Mouse (Mus musculus) G1E (cell line): ENCODE measurements around the gene Hepacam. TPM values are rescaled to one million over a fixed set of nuclear protein-coding genes. Genes with fewer than 3 reads are reported as not detected.

ENCODE experiments used
- ATAC-seq: 2 replicates; pipeline ENCODE4 v1.8.0; 2016; ENCODE audit warnings: mild to moderate bottlenecking; ENCODE audit not compliant: insufficient number of reproducible peaks, poor library complexity, low FRiP score, severe bottlenecking; ENCODE audit errors: extremely low read depth
- DNase-seq: peaks from one replicate; pipeline ENCODE4 v3.0.0; 2012; ENCODE audit warnings: low spot score
- H3K27me3 ChIP-seq: 2 replicates; pipeline ENCODE4 v1.6.1; 2012; ENCODE audit warnings: mild to moderate bottlenecking, low read length, inconsistent platforms; ENCODE audit not compliant: insufficient read depth
- H3K36me3 ChIP-seq: replicated peaks from 2 replicates; pipeline ENCODE3; 2012; ENCODE audit warnings: mild to moderate bottlenecking, inconsistent platforms
- H3K4me1 ChIP-seq: 2 replicates; pipeline ENCODE4 v1.6.1; 2012; ENCODE audit warnings: low read depth, low read length, inconsistent platforms, mixed read lengths; ENCODE audit not compliant: insufficient read depth
- H3K4me3 ChIP-seq: 2 replicates; pipeline ENCODE4 v1.5.1; 2012; ENCODE audit warnings: low read depth, mild to moderate bottlenecking, inconsistent platforms, low read length, moderate library complexity, mixed read lengths
- H3K9me3 ChIP-seq: replicated peaks from 2 replicates; pipeline ENCODE4 v1.6.1; 2012; ENCODE audit warnings: inconsistent platforms
- CTCF ChIP-seq: IDR thresholded peaks from 2 replicates; pipeline ENCODE4 v1.5.1; 2012; ENCODE audit warnings: low read depth, low read length, inconsistent platforms, mixed read lengths
- GATA1 ChIP-seq: IDR thresholded peaks from 2 replicates; pipeline ENCODE4 v1.6.1; 2012; ENCODE audit warnings: borderline replicate concordance, low read length, inconsistent platforms, mixed read lengths
- GATA2 ChIP-seq: IDR thresholded peaks from 2 replicates; pipeline ENCODE4 v1.6.1; 2012; ENCODE audit warnings: low read depth, low read length, inconsistent platforms, borderline replicate concordance
- POLR2AphosphoS5 ChIP-seq: IDR thresholded peaks from 2 replicates; pipeline ENCODE4 v1.6.1; 2012; ENCODE audit warnings: low read depth, low read length, inconsistent platforms; ENCODE audit not compliant: insufficient replicate concordance
- TAL1 ChIP-seq: conservative IDR thresholded peaks from 2 replicates; pipeline ENCODE4 v1.6.1; 2012; ENCODE audit warnings: low read depth, low read length, inconsistent platforms, mixed read lengths
- polyA plus RNA-seq: library from polyadenylated mRNA; stranded (reverse); fragments of >175 nt; gene quantifications from 2 replicates; pipeline ENCODE4 v1.2.3, GENCODE M21; 2012
- total RNA-seq, 2 experiments: library from RNA; stranded (forward) in 1 of 2; stranded (reverse) in 1 of 2; fragments of 200-1000 nt in 1 of 2; fragments of >200 nt in 1 of 2; fragmentation: Nextera tagmentation in 1 of 2; gene quantifications; 2 replicates each; pipeline ENCODE4 v1.2.3; 2014 to 2017

The Hepacam gene
- total and polyA plus RNA-seq, 3 experiments: not detected

- ATAC-seq (no peak), DNase-seq (no peak)
- no peak overlapping the region for H3K4me3 ChIP-seq
- H3K36me3 ChIP-seq: no peaks in the 10 kb centered on the region
- H3K27me3 ChIP-seq: peaks cover 4% of the 10 kb centered on the region
- H3K9me3 ChIP-seq: no peaks in the 10 kb centered on the region
- H3K4me1 ChIP-seq: no peaks in the 10 kb centered on the region
- TF ChIP-seq GATA2 (no peak), POLR2AphosphoS5 (no peak), CTCF (no peak), TAL1 (no peak), GATA1 (no peak)
Observed at GRCm38 (mm10) chr9:37363551-37363950, 3.6 kb upstream of the Hepacam start.

- TF ChIP-seq POLR2AphosphoS5 (no peak), GATA2 (no peak), TAL1 (no peak)
- no peak for ATAC-seq
- Histone ChIP-seq H3K27me3 (peaks cover 4% of the 10 kb centered on the region), H3K4me1 (no peaks in the 10 kb centered on the region), H3K9me3 (no peaks in the 10 kb centered on the region), H3K4me3 (no peak overlapping the region), H3K36me3 (no peaks in the 10 kb centered on the region)
- DNase-seq: no peak
Observed at GRCm38 (mm10) chr9:37364392-37364791, 2.8 kb upstream of the Hepacam start.

- Histone ChIP-seq H3K9me3 (no peaks in the 10 kb centered on the region), H3K4me1 (no peaks in the 10 kb centered on the region), H3K27me3 (peaks cover 4% of the 10 kb centered on the region), H3K36me3 (no peaks in the 10 kb centered on the region), H3K4me3 (no peak overlapping the region)
- DNase-seq (no peak), ATAC-seq (no peak)
- TF ChIP-seq POLR2AphosphoS5: no peak
- TF ChIP-seq CTCF: no peak
- TF ChIP-seq TAL1: no peak
Observed at GRCm38 (mm10) chr9:37365706-37366105, 1.4 kb upstream of the Hepacam start.

- ATAC-seq: no peak
- no peaks in the 10 kb centered on the region for H3K36me3 ChIP-seq
- H3K27me3 ChIP-seq: peaks cover 4% of the 10 kb centered on the region
- no peaks in the 10 kb centered on the region for H3K9me3 ChIP-seq
- no peak for TF ChIP-seq GATA1
- TF ChIP-seq POLR2AphosphoS5: no peak
- TF ChIP-seq TAL1: no peak
- no peak for TF ChIP-seq CTCF
- no peak for TF ChIP-seq GATA2
- no peak for DNase-seq
- no peaks in the 10 kb centered on the region for H3K4me1 ChIP-seq
- H3K4me3 ChIP-seq: no peak overlapping the region
Observed at GRCm38 (mm10) chr9:37368081-37368830, 1.1 kb downstream of the Hepacam start.

GRCm38 (mm10) chr9:37368860-37369259, 1.7 kb downstream of the Hepacam start:
- Histone ChIP-seq H3K36me3 (no peaks in the 10 kb centered on the region), H3K4me3 (no peak overlapping the region), H3K9me3 (no peaks in the 10 kb centered on the region), H3K27me3 (peaks cover 2% of the 10 kb centered on the region; the same call in 1 of the 2 replicates), H3K4me1 (no peaks in the 10 kb centered on the region)
- TF ChIP-seq TAL1 (no peak), GATA1 (no peak), GATA2 (no peak), POLR2AphosphoS5 (no peak), CTCF (no peak)
- no peak for ATAC-seq
- DNase-seq: no peak

GRCm38 (mm10) chr9:37371232-37371801, 4.2 kb downstream of the Hepacam start:
- no peak for ATAC-seq
- Histone ChIP-seq H3K27me3 (peaks cover 2% of the 10 kb centered on the region; the same call in 1 of the 2 replicates), H3K36me3 (no peaks in the 10 kb centered on the region), H3K4me3 (no peak overlapping the region), H3K9me3 (no peaks in the 10 kb centered on the region), H3K4me1 (no peaks in the 10 kb centered on the region)
- TF ChIP-seq TAL1: no peak
- TF ChIP-seq GATA1: no peak
- no peak for TF ChIP-seq GATA2
- TF ChIP-seq CTCF: no peak
- TF ChIP-seq POLR2AphosphoS5: no peak
- DNase-seq: no peak

- DNase-seq: no peak
- ATAC-seq: no peak
- no peaks in the 10 kb centered on the region for H3K36me3 ChIP-seq
- no peaks in the 10 kb centered on the region for H3K9me3 ChIP-seq
- TF ChIP-seq POLR2AphosphoS5 (no peak), TAL1 (no peak), GATA1 (no peak), GATA2 (no peak), CTCF (no peak)
- no peak overlapping the region for H3K4me3 ChIP-seq
- H3K4me1 ChIP-seq: no peaks in the 10 kb centered on the region
- H3K27me3 ChIP-seq: peaks cover 4% of the 10 kb centered on the region
Observed at GRCm38 (mm10) chr9:37375718-37376117, 8.6 kb downstream of the Hepacam start.
